Mouse (Mus musculus) WW6 (cell line): ENCODE results near the gene Syndig1.

Experiments
- DNase-seq: peaks from one replicate; pipeline ENCODE4 v3.0.0-alpha.2; 2013; ENCODE audit warnings: low read depth, low spot score

Gene Syndig1

DNA sequence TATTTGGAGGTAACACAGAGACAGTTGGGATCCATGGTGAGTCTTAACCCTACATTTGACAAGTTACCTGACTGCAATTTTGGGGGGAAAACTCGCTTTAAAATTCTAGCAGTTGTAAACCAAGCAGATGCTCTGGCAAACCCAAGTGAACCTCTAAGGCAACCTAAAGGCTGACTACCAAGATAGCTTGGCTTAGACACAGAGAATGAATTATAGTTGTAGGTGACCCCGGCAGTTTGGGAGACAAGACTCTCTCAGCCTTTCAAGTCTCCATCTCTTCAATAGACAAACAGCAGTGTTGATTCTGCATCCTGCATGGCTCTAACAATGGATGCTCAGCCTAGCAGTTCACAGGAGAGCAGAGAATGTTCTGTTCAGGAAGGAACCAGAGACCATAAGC, at the start of gene Syndig1:
Gene Syndig1, plus strand, starts transcription at position 301 of the 400 bp plus-strand sequence.
- DNase-seq, result no peak

DNA sequence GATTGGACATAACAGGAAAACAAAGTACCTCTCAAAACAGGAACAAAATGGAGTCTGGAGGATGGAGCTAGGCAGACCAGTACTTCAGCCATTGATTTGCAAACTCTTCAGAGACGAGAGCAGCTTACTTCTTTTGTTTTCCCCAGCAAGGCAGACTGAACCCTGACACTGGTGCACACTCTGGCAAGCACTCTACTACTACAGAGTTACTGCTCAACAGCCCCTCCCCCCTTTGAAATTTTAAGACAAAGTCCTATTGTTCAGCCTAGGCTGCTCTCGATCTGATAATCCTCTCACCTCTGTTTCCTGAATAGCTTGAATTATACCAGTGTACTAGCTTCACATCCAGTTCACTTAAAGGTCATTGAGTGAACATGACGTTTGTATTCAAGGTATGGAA, 30.4 kb upstream of the Syndig1 start:
- DNase-seq, result peak; percentile 34

DNA sequence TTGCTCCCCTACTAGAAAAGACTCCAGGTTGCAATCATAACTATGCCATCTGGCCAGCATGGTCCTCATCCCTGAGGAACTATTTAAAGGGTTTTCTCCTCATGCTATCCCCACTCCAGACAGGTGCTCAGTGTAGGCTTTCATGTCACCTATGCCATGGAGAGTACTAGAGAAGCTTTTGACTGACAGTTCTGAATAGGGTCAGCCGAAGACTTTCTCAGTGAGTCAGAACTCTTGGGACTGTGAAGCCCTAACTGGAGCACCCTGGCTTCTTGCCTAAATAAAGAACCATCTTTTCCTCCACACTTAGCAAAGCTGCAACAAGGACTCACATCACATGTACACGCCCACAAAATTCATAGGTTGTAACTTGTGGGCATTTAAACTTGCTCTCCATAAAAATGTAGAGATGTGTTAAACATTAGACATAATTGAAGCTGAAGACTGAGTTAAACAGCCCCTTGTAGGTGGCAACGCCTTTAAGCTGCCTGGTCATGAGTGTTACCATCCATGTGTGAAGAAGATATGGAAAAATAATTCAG, 24.3 kb upstream of the Syndig1 start:
- no peak for DNase-seq

DNA sequence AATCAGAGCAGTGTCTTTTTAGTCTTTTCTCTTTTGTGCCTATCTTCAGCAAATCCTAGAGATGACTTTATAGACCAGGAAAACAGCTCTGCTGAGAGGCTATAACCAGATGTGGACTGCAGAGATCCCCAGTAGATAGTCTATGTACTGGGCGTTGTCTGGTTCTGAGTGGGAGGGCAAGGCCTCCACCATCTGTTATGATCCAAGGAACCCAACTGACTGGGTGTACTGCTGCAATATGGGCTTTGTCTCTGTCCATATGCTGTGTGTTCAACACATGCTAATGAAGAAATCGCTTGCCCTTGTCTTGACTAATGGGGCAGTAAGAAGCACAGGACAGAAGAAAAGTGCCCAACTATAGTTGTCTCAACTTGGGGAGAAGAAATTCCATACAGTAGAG, 23.8 kb upstream of the Syndig1 start:
- no peak for DNase-seq

DNA sequence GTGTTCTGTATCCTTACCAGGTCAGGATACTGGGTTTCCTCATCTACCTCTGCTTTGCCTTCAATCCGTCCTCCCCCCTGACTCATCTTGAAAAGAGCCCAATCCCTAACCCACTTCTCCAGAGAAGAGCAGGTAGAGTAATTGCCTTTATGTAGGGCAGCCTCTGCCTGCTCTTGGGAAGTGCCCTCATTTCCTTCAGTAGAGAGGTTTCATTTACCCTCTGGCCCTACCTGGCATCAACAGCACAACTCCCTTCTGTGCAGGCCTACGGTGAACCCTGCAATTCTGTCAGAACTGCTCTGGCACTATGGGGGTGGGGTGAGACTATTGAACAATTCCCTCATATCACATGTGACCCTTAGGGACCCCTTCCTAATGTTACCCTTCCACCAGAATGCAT, 16.1 kb upstream of the Syndig1 start:
- no peak for DNase-seq

DNA sequence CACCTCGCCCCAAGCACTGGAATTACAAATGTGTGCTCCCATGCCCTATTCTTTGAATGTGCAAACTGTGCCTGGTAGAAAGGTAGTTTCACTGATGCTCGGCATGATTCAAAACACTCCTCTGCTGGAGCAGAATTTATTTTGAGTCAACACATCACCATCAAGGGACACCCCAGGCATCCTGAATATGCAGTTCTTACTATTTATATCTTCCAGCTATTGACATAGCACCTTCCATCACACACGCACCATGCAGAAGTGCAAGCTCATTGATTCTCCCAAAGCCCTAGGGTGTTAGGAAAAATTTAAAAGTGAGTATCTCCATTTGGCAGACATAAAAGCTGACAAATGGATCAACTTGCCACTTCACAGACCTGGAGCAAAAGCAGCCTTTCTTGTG, 10.6 kb upstream of the Syndig1 start:
- no peak for DNase-seq

DNA sequence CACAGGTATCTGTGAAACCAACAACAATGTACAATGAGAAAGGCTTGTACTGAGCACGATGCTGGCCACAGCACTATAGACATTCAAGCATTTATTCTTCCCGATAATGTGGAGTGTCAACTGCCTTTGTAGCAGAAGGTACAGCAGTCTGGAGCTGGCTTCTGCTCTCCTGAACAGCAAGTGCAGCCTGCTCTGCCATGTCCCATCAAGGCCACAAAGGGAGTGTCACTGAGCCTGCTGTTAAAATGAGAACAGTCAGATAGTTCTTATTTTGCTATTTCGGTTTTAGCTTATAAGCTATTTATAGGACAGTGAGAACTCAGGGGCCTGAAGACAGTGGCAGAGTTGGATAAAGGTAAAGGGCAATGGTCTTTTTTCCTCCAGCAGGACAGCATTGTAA, 9.3 kb upstream of the Syndig1 start:
- DNase-seq, result no peak

DNA sequence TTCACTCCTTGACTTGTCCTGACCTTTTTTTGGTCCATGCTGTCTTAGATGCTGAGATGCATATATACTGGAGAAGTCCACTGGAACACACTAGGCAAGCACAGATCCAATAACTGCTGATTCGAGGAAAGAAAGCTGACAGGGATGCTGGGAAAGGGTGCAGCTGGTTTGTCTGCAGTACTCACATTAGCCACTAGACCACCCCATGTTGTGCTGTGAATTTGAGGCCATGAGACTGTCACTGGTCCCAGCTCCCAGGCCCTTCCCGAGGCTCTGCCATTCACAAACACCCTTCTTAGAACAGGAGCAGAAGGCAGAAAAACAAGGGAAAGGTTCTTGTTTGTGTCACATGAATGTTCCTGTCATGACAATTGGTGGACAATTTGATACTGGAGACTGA, 8.8 kb upstream of the Syndig1 start:
- no peak for DNase-seq

DNA sequence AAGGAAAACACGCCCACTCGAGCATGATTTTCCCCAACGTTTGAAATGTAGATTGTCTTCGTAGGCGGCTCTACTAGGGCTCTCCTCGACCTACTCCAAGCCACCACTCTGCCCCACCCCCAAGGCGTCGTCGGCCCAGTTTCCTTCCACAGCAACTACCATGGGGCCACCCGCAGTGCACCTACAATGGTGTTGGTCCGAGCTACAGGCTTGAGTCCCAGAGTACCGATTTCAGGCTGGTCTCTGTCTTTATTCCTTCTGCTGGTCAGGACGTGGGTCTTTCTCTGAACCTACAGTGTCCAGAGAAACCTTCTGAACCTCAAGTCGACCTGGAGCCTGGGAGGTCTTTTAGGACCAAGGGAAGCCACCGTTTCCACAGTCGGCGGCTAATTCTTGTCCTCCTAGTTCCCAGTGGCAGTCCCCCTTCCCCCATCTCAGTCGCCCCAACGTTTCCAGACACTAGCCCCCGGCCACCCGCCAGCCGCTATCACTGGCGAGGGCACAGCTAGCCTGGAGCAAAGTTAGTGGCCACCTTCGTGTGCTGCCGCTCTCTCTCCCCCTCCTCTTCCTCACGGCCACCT, 1.0 kb downstream of the Syndig1 start:
- peak; percentile 39 for DNase-seq

DNA sequence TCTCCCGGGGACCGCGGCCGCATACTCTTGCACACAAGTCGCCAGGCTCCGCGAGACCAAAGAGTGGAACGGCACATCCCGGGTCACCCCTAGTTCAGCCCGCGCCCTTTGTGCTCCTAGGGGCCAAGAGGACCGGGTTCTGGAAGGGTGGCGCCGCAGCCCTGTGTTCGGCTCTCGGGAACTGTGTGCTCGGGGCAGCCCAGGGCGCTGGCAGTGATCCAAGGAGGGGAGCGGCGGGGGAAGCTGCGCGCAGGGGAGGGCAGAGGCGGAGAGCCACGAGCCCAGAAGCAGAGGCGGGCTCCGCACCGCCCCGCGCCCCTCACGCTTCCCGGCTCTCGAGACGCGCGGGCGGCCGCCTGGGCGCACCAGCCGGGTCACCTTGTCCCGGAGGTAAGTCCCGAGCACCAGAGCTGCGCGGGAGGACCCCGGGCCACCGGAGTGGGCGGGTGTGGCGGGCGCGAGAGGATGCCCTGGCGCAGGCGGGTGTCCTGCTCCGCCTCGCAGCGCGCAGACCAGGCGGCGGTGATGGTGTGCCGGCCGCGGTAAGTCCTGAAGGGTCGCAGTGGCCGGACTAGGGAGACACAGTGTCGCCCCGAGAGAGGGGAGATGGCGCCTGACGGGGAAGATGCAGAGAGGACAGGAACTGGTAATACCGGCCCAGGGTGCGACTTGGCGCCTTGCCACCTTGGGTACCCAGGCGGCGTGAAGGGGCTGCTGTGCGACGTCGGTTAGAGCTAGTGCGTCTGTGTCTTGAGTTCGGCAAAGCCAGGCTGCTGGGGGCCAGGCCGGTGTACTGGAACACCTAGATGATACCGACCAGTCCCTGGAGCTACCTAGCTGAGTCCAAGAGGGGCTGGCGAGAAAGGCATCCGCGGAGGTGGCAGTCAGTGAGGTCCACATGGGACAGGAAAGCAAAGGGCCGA, 1.8 kb downstream of the Syndig1 start, which contains the start of gene C530025M09Rik:
Gene C530025M09Rik, minus strand, starts transcription at position 678 of the 923 bp plus-strand sequence.
- DNase-seq, result peak; percentile 36

DNA sequence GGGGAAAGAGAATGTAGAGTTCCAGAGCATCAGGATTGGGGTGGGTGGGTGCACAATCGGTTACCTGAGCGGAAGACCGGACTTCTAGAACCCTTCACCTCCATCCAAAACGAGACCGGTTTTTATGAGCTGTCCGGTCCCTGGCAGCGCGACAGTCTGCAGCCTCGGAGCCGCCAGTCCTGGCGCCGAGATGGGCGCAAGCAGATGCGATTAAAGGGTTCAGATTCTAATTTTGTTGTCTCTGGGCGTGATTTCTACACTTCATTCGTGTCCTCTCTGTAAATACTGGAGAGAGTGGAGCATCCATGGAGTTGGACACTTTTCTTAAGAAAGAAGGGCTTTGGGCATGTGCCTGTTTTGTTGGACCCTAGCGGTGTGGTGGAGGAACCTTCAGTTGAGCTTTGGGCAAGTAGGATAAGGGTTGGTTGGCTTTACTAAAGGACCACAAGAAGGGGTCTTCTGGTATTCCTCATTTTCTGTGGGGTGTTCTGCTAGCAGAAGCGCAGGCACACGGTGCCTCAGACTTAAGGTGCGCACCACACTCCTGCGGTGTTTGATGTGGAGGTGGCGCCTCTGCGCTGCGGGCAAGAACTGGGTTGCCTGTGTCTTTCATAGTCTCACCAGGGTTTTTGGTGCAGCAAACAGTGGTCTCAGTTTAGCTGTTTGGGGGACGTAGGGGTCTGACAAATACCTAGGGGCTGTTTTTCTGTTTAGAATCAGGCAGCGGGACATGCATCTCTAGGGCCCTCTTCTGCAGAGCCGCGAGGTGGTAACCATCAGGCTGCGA, 2.6 kb downstream of the Syndig1 start:
- no peak for DNase-seq

DNA sequence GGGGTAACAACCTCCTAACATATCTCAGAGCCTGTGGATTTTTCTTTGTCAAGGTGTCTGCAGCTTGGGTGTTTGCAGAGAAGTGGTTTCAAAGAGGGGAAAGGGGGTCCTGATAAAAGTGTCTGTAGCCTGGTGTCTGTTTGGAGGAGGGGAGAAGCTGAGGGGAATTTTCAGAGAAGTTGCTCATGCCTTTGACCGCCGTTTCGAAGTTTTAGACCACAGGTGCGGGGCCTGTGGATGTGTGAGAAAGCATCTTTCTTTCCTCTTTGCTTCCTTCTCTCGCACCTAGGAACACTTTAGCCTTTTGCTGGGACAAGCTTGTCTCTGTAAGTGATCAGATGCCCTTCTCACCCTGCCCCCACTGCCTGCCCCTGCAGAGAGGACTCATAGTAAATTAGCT, 3.3 kb downstream of the Syndig1 start:
- no peak for DNase-seq

DNA sequence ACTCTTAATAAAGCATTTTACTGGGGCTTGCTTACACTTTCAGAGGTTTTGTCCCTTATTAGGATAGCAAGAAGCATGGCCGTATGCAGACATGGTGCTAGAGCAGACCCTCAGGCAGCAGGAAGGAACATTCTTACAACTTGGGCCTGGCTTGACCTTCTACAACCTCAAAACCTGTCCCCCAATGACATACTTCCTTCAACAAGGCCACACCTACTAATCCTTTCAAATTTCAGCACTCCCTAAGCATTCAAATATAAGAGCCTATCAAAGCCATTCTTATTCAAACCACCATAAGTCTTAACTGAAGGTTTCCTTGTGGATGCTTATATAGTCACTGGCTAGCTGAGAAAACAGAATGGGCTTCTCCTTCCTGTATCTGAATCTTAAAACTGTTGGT, 6.1 kb downstream of the Syndig1 start:
- DNase-seq, result no peak

DNA sequence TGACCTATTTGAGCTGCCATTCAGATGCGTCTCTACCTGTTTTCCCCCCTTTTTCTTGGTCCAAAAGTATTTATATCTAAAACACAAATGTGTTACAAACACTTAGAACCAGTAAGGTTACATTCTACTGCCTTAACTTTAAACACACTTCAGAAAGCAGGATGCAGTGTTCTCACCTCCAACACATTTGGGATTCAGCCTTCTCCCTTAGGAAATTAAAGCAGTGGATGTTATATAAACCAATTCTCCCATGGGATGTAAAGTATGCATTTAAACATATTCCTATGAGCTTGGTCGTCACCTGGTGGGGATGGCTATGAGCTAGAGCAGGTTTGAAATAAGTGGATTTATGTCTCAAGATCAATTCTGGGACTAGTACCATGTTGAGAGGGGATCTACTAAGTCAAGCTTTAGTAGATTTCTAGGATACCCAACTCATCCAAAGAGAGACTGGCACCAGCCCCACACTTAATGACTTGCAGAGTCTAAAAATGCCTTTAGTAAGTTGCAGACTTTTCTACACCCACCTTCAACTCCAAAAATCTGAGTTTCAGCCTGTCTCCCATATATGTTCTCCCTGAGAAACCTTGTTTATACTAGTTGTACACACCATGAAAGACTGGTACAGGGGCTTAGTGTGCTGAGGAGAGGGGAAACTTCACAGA, 7.6 kb downstream of the Syndig1 start:
- no peak for DNase-seq

DNA sequence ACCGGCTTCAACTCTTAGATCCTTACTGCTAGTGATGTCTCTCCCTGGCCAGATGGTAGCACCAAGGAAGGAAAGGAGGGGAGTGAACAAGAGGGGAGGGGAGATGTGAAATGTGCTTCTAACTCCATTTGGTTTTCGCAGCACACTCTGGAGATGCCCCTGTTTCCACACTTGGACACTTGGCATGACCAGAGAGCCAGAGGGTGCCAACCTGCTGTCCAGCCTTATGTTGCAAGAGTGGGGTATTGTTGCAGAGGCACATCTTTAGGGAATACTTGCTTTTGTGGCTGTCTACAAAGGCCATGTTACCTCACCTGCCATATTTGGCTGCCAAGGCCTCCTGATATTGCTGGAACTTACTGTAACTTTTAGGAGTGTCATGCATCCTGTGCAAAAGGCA, 10.7 kb downstream of the Syndig1 start:
- no peak for DNase-seq

DNA sequence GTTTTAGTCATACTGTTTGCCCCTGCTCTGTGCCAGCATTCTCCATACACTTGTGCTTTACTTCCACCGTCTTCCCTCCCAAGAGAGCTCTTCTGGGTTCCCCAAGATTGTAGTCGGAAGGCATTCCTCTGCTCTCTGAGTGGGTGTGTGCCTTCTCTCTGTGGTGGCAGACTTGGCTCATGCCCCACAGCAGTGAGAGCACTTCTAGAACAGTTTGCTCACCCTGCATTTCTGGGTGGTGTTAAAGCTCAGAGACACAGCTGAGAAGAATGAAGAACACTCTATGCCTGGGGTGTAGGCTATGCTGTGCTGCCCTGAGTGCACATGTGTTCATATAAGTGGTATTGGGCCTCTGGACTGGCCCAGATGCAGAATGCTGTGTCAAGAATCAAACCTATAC, 15.6 kb downstream of the Syndig1 start:
- DNase-seq, result no peak

DNA sequence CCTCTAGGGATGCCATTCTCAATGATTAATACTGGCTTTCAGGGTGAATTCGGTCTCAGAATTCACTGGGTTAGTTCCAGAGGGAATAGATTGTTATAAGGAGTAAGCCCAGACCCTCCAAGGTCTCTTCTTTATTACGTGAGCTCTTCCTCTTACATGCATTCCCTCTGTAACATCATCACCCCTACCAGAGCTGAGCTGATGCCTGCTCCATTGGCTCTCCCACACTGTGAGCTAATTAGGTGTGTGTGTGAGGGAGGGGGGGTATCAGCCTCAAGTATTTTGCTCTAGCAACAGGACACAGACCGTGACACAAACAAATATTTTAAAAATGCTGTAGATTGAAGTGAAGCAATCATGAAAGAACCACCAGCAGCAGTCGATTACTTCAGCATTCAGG, 19.8 kb downstream of the Syndig1 start:
- no peak for DNase-seq

DNA sequence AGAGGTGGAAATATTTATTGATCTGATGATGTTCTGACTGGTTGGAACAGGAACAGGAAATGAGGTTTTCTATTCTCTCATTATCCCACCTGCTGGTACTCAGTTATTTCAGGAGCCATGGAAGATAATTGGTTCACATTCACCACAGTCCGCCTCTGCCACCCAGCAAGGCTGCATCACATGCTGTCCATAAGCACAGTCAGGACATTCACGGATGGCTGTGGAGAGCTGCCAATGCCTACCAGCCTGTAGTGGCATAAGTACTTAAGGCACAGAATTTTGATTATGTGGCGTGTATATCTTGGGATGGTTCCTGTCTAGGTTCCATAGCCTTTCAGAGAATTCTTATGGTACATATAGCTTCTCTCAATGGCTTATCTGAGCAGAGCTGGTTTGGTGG, 32.0 kb downstream of the Syndig1 start:
- no peak for DNase-seq

DNA sequence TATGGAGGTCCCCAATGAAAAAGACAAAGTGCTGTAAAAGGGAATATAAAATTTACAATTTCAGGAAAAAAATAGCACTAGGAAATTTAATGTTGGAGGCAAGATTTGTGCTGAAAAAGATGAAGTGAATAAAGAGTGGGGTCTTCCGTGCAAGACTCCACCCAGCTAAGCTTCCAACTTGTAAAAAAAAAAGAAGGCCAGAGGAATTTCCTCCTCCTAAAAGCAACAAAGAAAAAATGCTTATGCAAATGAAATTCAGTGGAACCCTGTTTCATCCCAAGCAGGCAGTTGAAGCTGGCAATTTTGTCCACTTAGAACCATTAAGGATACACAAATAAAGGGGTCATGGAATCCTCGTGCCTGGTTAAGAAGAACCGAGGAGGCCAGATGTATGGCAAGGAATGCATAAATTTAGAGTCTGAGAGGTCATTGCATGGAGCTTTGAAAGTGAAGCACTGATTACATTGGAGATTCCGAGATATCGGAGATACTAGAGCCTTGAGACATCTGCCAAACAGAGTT, 37.0 kb downstream of the Syndig1 start:
- no peak for DNase-seq

DNA sequence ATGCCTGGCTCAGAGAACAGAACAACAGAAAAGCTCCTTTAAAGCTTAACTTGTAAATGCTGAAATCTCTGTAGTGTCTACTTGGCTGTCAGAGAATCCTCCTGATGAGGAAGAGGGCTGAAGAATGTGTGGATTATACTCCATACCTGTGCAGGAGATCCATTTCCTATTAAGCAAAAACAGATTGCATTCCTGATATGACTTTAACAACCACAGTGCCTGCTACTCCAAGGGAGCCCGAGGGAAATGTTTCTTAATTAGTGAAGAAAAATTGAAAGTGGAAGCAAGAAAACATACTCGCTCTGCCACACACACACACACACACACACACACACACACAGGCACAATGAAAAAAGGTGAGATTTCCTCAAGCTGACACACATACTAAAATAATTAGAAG, 41.5 kb downstream of the Syndig1 start:
- no peak for DNase-seq

DNA sequence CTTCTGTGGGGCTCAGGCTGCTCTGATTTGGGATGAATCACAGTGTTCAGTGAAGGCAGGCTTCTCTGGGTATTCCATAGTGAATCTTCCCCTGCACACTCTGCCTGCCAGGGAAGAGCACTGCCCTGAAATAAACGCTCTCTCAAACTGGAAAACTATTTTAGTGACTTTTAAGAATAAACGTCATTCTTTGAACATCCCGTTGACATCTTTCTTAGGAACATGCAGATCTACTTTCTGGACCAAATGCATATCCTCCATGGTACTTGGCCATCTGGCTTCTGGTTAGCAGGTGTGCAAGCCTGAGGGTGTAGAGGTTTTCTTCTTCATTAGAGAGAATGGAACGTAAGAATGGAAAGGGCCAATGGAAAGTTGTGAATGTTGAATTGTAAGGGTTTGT, 43.5 kb downstream of the Syndig1 start:
- DNase-seq, result no peak
